Mouse (Mus musculus) liver, adult 2 months (tissue): ENCODE measurements at regions not wholly inside any gene's neighbourhood (a gene's known extent, or its start where the extent isn't known, plus 50 kb on each side); places are given as distances from the start of the nearest gene placed in this dataset.

Source experiments
- CTCF ChIP-seq: fragments of 200-500 bp; IDR thresholded peaks from 2 replicates; pipeline ENCODE4 v1.5.1; 2011; ENCODE audit warnings: low read depth, low read length, control low read depth
- POLR2A ChIP-seq: fragments of 200-500 bp; IDR thresholded peaks from 2 replicates; pipeline ENCODE4 v1.6.1; 2011; ENCODE audit warnings: low read length, control low read depth; ENCODE audit not compliant: insufficient read depth; ENCODE audit errors: extremely low read depth

- no peak for TF ChIP-seq POLR2A
- no peak for TF ChIP-seq CTCF
Measured at GRCm38 (mm10) chr17:77648946-77649345, 551.1 kb upstream of the Crim1 start.
